Mouse (Mus musculus): ENCODE results near the gene Vmn1r51. TPM values are rescaled to one million over a fixed set of nuclear protein-coding genes. Genes with fewer than 3 reads are reported as not detected.

Gene Vmn1r51
- polyA plus RNA-seq (2012; rRNA removed): not detected in 2 replicates

DNA sequence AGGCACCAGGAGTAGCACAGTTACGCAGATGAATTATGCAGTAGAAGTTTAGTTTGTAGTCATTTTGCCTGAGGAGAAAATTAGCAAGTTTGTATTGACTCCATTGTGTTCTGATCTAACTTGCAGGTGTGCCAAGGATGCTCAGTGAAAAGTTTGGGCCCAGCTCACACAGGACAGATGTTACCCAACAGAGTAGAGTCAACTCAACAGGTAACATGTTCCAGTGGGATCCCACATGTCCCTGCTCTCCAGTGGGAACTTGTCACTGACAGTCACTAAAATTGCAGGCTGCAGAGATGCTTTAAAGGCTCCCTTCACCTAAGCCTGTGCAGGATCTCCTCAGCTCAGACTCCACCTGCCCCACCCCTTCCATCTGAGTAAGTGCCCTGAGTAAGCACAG, at the start of gene Vmn1r51:
Gene Vmn1r51, plus strand, starts transcription at position 301 of the 400 bp plus-strand sequence.

DNA sequence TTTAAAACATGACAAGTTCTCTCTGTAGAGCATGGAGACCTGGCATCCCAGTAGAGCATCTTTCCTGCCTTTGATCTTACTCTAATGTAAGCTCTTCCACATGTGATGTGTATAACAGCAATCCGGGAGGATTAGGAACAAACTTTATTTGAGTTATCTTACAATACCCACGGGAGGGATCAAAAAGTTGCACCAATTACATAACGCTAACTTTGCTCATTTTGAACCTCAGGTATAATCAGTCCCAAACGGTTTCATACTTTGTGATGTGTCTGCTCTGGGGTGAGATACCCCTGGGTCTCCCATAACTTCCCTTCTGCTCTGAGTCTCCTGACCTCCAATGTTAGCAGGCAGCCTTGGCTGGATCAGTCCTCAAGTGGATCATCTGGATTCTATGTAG, 44.0 kb upstream of the Vmn1r51 start, which contains the start of gene Vmn1r49:
Gene Vmn1r49, minus strand, starts transcription at position 101 of the 400 bp plus-strand sequence.

DNA sequence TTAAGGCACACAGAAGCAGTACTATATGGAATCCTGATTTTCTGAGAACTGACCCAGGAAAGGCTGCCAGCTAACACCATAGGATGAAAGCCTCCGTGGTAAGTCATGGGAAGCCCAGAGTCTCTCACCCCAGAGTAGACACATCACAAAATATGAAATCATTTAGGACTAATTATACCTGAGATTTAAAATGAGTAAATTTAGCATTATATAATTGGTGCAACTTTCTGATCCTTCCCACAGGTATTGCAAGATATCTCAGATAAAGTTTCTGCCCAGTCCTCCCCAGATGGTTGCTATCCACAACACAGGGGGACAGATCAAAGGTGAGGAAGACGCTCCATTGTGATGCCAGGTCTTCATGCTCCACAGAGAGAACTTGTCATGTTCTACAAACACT, 21.3 kb upstream of the Vmn1r51 start, which contains the start of gene Vmn1r50:
Gene Vmn1r50, plus strand, starts transcription at position 301 of the 400 bp plus-strand sequence.

DNA sequence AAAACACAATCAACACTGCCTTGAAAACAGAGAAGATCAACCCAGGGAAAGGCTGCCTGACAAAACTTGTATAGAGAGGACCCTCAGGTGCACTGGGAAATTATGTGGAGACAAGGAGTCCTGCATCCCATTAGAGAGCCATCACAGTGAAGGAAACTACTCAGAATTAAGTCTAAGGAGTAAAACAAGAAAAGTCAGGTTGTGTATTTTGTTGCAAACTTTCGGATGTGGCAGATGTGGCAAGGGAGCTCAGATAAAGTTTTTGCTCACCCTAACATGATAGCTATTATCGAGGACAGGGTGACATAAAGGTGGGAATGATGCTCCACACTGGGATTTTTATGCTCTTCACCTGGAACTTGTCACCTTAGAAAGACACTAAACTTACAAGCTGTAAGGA, 52.1 kb downstream of the Vmn1r51 start, which contains the start of gene Vmn1r52:
Gene Vmn1r52, plus strand, starts transcription at position 301 of the 400 bp plus-strand sequence.

Other genes with a start within 250 kb of the Vmn1r51 start
- not detected in 2 replicates for gene Vmn1r42, start 246.2 kb upstream of the Vmn1r51 start, polyA plus RNA-seq (2012; rRNA removed)
- gene Vmn1r43, start 246.2 kb upstream of the Vmn1r51 start, polyA plus RNA-seq (2012; rRNA removed): not detected in 2 replicates
- not detected in 2 replicates for gene Vmn1r44, start 238.9 kb upstream of the Vmn1r51 start, polyA plus RNA-seq (2012; rRNA removed)
- not detected in 2 replicates for gene Vmn1r45, start 182.0 kb upstream of the Vmn1r51 start, polyA plus RNA-seq (2012; rRNA removed)
- gene Vmn1r46, start 153.3 kb upstream of the Vmn1r51 start, polyA plus RNA-seq (2012; rRNA removed): not detected in 2 replicates
- not detected in 2 replicates for gene Vmn1r47, start 106.4 kb upstream of the Vmn1r51 start, polyA plus RNA-seq (2012; rRNA removed)
- gene Vmn1r48, start 85.8 kb upstream of the Vmn1r51 start, polyA plus RNA-seq (2012; rRNA removed): not detected in 2 replicates
- not detected in 2 replicates for gene Vmn1r49, start 44.1 kb upstream of the Vmn1r51 start, polyA plus RNA-seq (2012; rRNA removed)
- not detected in 2 replicates for gene Vmn1r50, start 21.2 kb upstream of the Vmn1r51 start, polyA plus RNA-seq (2012; rRNA removed)
- not detected in 2 replicates for gene Vmn1r52, start 52.2 kb downstream of the Vmn1r51 start, polyA plus RNA-seq (2012; rRNA removed)
- not detected in 2 replicates for gene V1ra8, start 80.2 kb downstream of the Vmn1r51 start, polyA plus RNA-seq (2012; rRNA removed)
- gene Vmn1r53, start 101.8 kb downstream of the Vmn1r51 start, polyA plus RNA-seq (2012; rRNA removed): 0.16 TPM in 1 of 2 replicates, not detected in the other
- gene Vmn1r54, start 123.7 kb downstream of the Vmn1r51 start, polyA plus RNA-seq (2012; rRNA removed): not detected in 2 replicates
- gene BC048671, start 178.6 kb downstream of the Vmn1r51 start, polyA plus RNA-seq (2012; rRNA removed): not detected in 2 replicates
- 2.6 and 12.0 TPM in 2 replicates for gene Chst13, start 202.6 kb downstream of the Vmn1r51 start, polyA plus RNA-seq (2012; rRNA removed)
- 0.29 and 0.47 TPM in 2 replicates for gene Uroc1, start 210.7 kb downstream of the Vmn1r51 start, polyA plus RNA-seq (2012; rRNA removed)
- gene Zxdc, start 246.9 kb downstream of the Vmn1r51 start, polyA plus RNA-seq (2012; rRNA removed): 65.6 and 96.9 TPM in 2 replicates